Mouse (Mus musculus): ENCODE measurements around the gene Sh3pxd2a.
A peak's percentile ranks its signal among the peaks of the same experiment; 100 is the strongest.

Gene Sh3pxd2a

GRCm38 (mm10) chr19:47314076-47314941 lies 149.9 kb downstream of the Sh3pxd2a start:
- peak; percentile 69 for DNase-seq (ENCODE audit: low read depth, low spot score)

- no peak for DNase-seq (ENCODE audit: low read depth, low spot score)
Observed at GRCm38 (mm10) chr19:47313387-47314075, 150.7 kb downstream of the Sh3pxd2a start.

GRCm38 (mm10) chr19:47311162-47311561 lies 153.0 kb downstream of the Sh3pxd2a start:
- DNase-seq (ENCODE audit: low read depth, low spot score): no peak

- no peak for DNase-seq (ENCODE audit: low read depth, low spot score)
Observed at GRCm38 (mm10) chr19:47309824-47310223, 154.4 kb downstream of the Sh3pxd2a start.

GRCm38 (mm10) chr19:47306917-47307315 lies 157.3 kb downstream of the Sh3pxd2a start:
- no peak for DNase-seq (ENCODE audit: low read depth, low spot score)

- no peak for DNase-seq (ENCODE audit: low read depth, low spot score)
Observed at GRCm38 (mm10) chr19:47306128-47306916, 157.9 kb downstream of the Sh3pxd2a start.

- no peak for DNase-seq (ENCODE audit: low read depth, low spot score)
Observed at GRCm38 (mm10) chr19:47305401-47305800, 158.8 kb downstream of the Sh3pxd2a start.

GRCm38 (mm10) chr19:47304170-47304745 lies 159.9 kb downstream of the Sh3pxd2a start:
- DNase-seq (ENCODE audit: low read depth, low spot score): no peak

- DNase-seq (ENCODE audit: low read depth, low spot score): no peak
Observed at GRCm38 (mm10) chr19:47303128-47303527, 161.1 kb downstream of the Sh3pxd2a start.

- DNase-seq (ENCODE audit: low read depth, low spot score): no peak
Observed at GRCm38 (mm10) chr19:47302191-47302852, 161.9 kb downstream of the Sh3pxd2a start.

- DNase-seq (ENCODE audit: low read depth, low spot score): no peak
Observed at GRCm38 (mm10) chr19:47301303-47302190, 162.7 kb downstream of the Sh3pxd2a start.

- no peak for DNase-seq (ENCODE audit: low read depth, low spot score)
Observed at GRCm38 (mm10) chr19:47298100-47298499, 166.1 kb downstream of the Sh3pxd2a start.

GRCm38 (mm10) chr19:47292451-47292951 lies 171.7 kb downstream of the Sh3pxd2a start:
- DNase-seq (ENCODE audit: low read depth, low spot score): no peak

GRCm38 (mm10) chr19:47291307-47292080 lies 172.7 kb downstream of the Sh3pxd2a start:
- no peak for DNase-seq (ENCODE audit: low read depth, low spot score)

- peak; percentile 64 for DNase-seq (ENCODE audit: low read depth, low spot score)
Observed at GRCm38 (mm10) chr19:47286886-47287450, 177.2 kb downstream of the Sh3pxd2a start.

- DNase-seq (ENCODE audit: low read depth, low spot score): peak; percentile 33
Observed at GRCm38 (mm10) chr19:47285581-47285980, 178.6 kb downstream of the Sh3pxd2a start.

- DNase-seq (ENCODE audit: low read depth, low spot score): no peak
Observed at GRCm38 (mm10) chr19:47282688-47283215, 181.4 kb downstream of the Sh3pxd2a start.

- DNase-seq (ENCODE audit: low read depth, low spot score): no peak
Observed at GRCm38 (mm10) chr19:47282050-47282454, 182.1 kb downstream of the Sh3pxd2a start.
